Mouse (Mus musculus) embryonic facial prominence, embryonic 12.5 days (tissue): ENCODE measurements around the gene Nrsn2. TPM values are rescaled to one million over a fixed set of nuclear protein-coding genes. Genes with fewer than 3 reads are reported as not detected.
"Not testable (repeated sequence)": the region's sequence is repeated elsewhere in the genome, so short reads cannot be mapped to it uniquely, and the experiment has no call there.

Experiments
- ATAC-seq: fragments of 200-750 bp; cut with Nextera tagmentation; 2 replicates; pipeline ENCODE4 v1.8.0; 2017; ENCODE audit not compliant: insufficient number of reproducible peaks, insufficient read depth, low FRiP score, low TSS enrichment
- H3K27ac ChIP-seq: fragments of 300-500 bp; sonication (generic); 2 replicates; pipeline ENCODE4 v1.5.1; 2016; ENCODE audit warnings: mild to moderate bottlenecking
- H3K27me3 ChIP-seq: fragments of 300-500 bp; sonication (generic); 2 replicates; pipeline ENCODE4 v1.6.1; 2016; ENCODE audit warnings: mild to moderate bottlenecking, moderate library complexity
- H3K36me3 ChIP-seq: fragments of 300-500 bp; sonication (generic); 2 replicates; pipeline ENCODE4 v1.6.1; 2016; ENCODE audit warnings: mild to moderate bottlenecking
- H3K4me1 ChIP-seq: fragments of 300-500 bp; sonication (generic); 2 replicates; pipeline ENCODE4 v1.6.1; 2016
- H3K4me2 ChIP-seq: fragments of 300-500 bp; sonication (generic); replicated peaks from 2 replicates; pipeline ENCODE4 v1.6.1; 2016; ENCODE audit warnings: mild to moderate bottlenecking, moderate library complexity
- H3K4me3 ChIP-seq: fragments of 300-500 bp; sonication (generic); 2 replicates; pipeline ENCODE4 v1.5.1; 2016; ENCODE audit warnings: mild to moderate bottlenecking
- H3K9ac ChIP-seq: fragments of 300-500 bp; sonication (generic); 2 replicates; pipeline ENCODE4 v1.6.1; 2016; ENCODE audit warnings: mild to moderate bottlenecking, moderate library complexity
- H3K9me3 ChIP-seq: fragments of 300-500 bp; sonication (generic); 2 replicates; pipeline ENCODE4 v1.6.1; 2016; ENCODE audit warnings: mild to moderate bottlenecking, moderate library complexity
- WGBS: fragments of 180-500 bp; shearing (Covaris S2); methylation state at CpG from one replicate; pipeline ENCODE4 v1.1.7; 2016; 5-methylcytosine and 5-hydroxymethylcytosine counted together
- polyA plus RNA-seq: library from polyadenylated mRNA; unstranded; fragments of >200 nt; fragmentation: Nextera tagmentation; extraction: Ambion mirVana; gene quantifications from 2 replicates; pipeline ENCODE4 v1.2.1, GENCODE M21; 2016

The Nrsn2 gene
- polyA plus RNA-seq, 1 experiment from 2014 or later = 4.3 TPM

DNA sequence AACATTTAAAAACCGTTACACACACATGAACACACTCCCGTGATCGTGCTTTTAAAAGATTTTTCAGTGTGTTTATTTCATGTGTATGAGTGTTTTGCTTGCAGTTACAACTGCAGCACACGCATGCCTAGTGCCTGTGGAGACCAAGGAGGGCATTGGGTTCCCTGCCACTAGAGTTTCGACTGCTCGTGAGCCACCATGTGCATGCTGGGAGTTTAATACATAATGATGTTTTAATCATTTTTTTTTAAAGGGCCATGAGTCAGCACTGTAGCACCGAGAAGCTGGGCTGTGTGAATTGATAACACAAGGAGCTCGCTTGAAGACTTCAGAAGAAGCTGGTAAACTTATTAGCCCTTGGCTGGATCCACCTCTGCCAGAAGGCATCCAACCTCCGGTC lies 2.9 kb downstream of the Nrsn2 start:
- Histone ChIP-seq H3K4me3 (no peak overlapping the region), H3K27me3 (peaks cover 21% of the 10 kb centered on the region; the same call in 1 of the 2 replicates), H3K27ac (no peak overlapping the region), H3K9ac (no peak overlapping the region), H3K4me1 (peaks cover 15% of the 10 kb centered on the region), H3K4me2 (no peak overlapping the region), H3K36me3 (no peaks in the 10 kb centered on the region), H3K9me3 (no peaks in the 10 kb centered on the region)
- ATAC-seq = no peak
- 81% methylated on average over 9 of the region's 9 CpGs for WGBS

DNA sequence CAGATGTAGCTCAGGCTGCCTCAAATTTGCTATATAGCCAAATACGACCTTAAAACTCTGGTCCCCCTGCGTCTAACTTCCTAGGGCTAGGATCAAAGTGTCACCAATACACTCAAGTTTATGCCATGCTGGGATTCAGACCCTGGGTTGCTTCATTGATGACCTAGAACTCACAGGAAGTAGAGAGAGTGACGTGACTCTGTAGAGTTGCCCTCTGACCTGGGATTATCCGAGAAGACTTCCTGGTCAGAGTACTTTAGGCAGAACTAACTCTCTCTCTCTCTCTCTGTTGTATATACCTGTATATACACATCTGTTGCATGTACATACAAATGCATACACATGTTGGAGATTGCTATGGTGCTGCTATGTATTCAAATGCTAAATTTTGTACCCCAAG lies 3.8 kb downstream of the Nrsn2 start:
- Histone ChIP-seq H3K4me2 (no peak overlapping the region), H3K9me3 (no peaks in the 10 kb centered on the region), H3K4me3 (no peak overlapping the region), H3K27ac (no peak overlapping the region), H3K9ac (no peak overlapping the region), H3K36me3 (no peaks in the 10 kb centered on the region), H3K4me1 (peaks cover 15% of the 10 kb centered on the region), H3K27me3 (peaks cover 21% of the 10 kb centered on the region; the same call in 1 of the 2 replicates)
- no peak for ATAC-seq
- 54% methylated on average over 4 of the region's 4 CpGs for WGBS

DNA sequence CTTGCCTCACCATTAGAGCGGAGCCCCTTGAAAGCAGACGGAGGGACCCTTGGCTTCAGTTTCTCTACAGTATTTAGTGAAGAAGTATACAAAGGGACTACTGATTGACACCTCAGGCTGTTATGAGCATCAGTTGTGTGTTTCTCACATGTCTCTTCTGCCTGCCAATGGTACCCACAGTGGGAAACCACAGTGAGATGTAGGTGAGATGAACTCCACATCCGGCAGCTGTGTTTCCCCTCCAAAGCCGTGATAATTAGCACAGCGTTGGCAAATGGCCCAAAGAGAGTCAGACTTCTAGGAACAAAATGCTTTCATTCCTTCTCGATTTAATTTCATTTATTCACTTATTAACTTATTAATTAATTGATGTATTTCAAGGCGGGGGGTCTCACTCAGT lies 4.3 kb downstream of the Nrsn2 start:
- 87% methylated on average over 7 of the region's 7 CpGs for WGBS
- Histone ChIP-seq H3K9ac (no peak overlapping the region), H3K4me3 (no peak overlapping the region), H3K27me3 (peaks cover 18% of the 10 kb centered on the region; the same call in 1 of the 2 replicates), H3K36me3 (no peaks in the 10 kb centered on the region), H3K4me2 (no peak overlapping the region), H3K9me3 (no peaks in the 10 kb centered on the region), H3K27ac (no peak overlapping the region), H3K4me1 (peaks cover 15% of the 10 kb centered on the region)
- no peak for ATAC-seq

DNA sequence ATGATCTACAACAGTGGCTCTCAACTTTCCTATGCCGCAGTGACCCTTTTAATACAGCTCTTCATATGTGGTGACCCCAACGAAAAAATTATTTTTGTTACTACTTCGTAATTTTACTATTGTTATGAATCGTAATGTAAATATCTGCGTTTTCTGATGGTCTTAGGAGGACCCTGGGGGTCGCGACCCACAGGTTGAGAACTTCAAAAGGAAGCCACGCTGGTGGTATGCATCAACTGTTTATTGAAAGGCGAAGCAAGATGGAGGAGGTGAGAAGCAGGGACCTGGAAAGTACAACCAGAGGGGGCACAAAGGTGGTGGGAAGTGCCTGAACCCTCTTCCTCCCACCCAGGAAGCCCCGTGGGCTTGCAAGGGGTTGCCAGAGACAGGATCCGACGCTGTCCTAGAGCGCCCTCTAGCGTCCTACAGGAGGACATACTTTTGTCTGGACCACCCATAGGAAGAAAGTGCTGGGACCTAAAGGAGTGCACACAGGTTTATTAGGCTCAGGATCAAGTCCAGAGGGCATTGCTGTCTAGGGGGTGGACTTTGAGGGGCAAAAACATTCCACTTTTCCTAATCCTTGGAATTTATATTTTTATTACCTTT lies 7.8 kb downstream of the Nrsn2 start:
- ATAC-seq = no peak
- WGBS = 29% methylated on average over 14 of the region's 14 CpGs

DNA sequence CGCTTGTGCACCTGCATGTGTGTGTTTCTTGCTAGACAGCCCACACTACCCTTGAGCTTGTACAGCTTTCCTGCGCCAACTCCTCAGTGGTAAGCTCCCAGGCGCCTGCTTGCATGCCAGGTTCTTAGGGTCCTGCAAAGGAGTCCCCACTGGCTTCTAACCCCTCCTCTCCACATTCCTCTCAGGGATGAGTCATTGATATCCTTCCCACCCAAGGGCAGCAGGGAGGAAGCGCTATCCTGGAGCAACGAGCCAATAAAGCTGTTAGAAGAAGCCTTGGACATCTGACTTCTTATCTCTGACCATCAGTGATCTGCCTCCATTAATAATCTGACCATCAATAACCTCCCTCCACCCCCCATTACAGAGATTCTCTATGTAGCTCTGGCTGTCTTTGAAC lies 8.5 kb downstream of the Nrsn2 start:
- Histone ChIP-seq H3K4me2 (no peak overlapping the region), H3K4me1 (no peaks in the 10 kb centered on the region), H3K9me3 (no peaks in the 10 kb centered on the region), H3K27ac (no peak overlapping the region), H3K4me3 (no peak overlapping the region), H3K9ac (no peak overlapping the region), H3K27me3 (no peaks in the 10 kb centered on the region), H3K36me3 (no peaks in the 10 kb centered on the region)
- no peak for ATAC-seq
- 71% methylated on average over 5 of the region's 5 CpGs for WGBS

More for the DNA sequence above, 7.8 kb downstream of the Nrsn2 start:
- H3K27ac ChIP-seq = no peak overlapping the region
- H3K4me2 ChIP-seq = no peak overlapping the region
- H3K36me3 ChIP-seq = no peaks in the 10 kb centered on the region
- no peaks in the 10 kb centered on the region for H3K4me1 ChIP-seq
- H3K9ac ChIP-seq = no peak overlapping the region
- H3K4me3 ChIP-seq = no peak overlapping the region
- no peaks in the 10 kb centered on the region for H3K9me3 ChIP-seq
- no peaks in the 10 kb centered on the region for H3K27me3 ChIP-seq

DNA sequence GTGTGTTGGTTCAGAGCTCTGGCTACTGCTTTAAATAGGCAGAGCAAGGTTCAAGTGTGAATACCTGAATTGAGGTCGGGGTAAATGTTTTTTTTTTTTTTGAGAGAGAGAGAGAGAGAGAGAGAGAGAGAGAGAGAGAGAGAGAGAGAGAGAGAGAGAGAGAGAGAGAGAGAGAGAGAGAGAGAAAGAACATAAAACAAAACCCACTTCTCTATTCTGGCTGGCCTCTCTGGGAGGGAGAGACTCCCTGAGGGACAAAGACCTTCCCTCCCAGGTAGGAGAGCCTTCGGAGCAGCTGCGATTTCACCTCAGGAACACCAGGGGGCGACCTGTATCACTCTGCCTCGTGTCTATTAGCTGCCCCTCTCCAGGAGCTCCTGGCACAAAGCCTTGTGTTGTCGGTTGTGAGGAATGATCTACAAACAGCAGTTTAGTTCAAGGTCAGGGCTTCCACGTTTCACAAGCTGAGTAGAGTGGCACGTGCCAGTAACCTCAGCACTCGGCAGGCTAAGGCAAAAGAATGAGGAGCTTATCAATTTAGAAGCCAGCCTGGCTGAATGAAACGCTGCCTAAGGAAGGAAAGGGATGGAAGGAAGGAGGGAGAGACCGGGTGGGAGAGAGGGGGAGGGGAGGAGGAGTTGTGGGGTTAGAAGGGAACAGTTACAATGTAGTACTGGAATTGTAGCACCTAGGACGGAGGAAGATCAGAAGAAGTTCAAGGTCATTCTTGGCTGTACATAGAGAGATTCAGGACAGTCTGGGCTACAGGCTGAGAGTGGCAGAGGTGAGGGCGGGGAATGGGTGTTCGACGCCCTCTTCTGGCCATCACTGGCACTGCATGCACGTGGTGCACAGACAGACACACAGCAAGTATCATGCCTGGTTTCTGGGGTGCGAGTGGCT lies 12.9 kb downstream of the Nrsn2 start:
- Histone ChIP-seq H3K9me3 (no peaks in the 10 kb centered on the region), H3K36me3 (no peaks in the 10 kb centered on the region), H3K4me2 (peak overlapping the region; percentile 28), H3K27me3 (no peaks in the 10 kb centered on the region), H3K9ac (no peak overlapping the region), H3K4me1 (no peaks in the 10 kb centered on the region), H3K4me3 (peak overlapping the region; percentile 7; the same call in 1 of the 2 replicates), H3K27ac (0 out of 2 replicates have a peak overlapping the region, but pooled peaks have one; percentile 0)
- ATAC-seq = 0 out of 2 replicates have a peak, but pooled peaks have one; percentile 41
- 11% methylated on average over 17 of the region's 17 CpGs for WGBS

DNA sequence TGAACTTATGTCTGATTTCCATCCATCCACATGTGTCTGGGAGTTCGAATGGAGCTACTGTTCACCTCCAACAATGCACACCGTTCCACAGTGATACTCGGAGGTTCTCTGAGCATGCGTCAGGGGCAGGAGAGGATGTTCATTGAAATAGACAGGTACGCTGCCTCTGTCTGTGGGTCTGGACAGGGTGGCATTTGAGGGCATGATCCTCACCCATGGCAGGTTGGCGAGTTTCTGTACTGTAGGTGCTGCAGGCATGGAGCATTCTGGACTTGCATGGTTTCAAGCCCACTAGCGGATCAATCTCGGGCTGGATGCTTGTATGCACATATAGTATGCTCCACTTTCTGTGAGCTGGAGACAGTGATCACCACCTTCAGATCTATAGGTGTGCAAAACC lies 15.2 kb downstream of the Nrsn2 start:
- no peaks in the 10 kb centered on the region for H3K9me3 ChIP-seq
- no peak overlapping the region for H3K4me2 ChIP-seq
- H3K36me3 ChIP-seq = no peaks in the 10 kb centered on the region
- no peak overlapping the region for H3K27ac ChIP-seq
- 86% methylated on average over 8 of the region's 8 CpGs for WGBS
- no peaks in the 10 kb centered on the region for H3K27me3 ChIP-seq
- H3K4me1 ChIP-seq = no peaks in the 10 kb centered on the region
- ATAC-seq = no peak
- no peak overlapping the region for H3K4me3 ChIP-seq
- no peak overlapping the region for H3K9ac ChIP-seq

DNA sequence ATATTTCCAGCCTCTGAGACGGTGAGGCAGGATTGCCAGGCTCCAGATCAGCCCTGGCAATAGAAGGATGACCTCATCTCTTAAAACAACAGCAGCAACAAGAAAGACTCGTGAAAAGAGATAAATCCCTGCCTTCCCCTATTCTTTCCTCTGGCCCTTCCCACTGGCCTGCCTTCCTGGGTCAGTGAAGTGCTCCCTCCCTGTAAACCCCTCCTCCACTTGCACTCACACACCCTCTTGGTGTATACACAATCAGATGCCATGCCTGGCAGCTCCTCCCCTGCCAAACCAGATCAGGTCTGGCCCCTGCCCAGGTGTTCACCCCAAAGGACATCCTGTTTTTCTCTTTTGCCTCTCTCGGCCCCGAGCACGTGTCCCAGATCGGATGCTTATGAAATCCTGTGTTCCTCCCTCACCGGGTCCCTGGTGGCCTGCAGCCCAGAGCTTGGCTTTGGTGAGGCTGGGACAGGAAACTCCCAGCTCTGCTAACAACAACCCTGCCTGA lies 16.1 kb downstream of the Nrsn2 start:
- no peak overlapping the region for H3K4me3 ChIP-seq
- no peaks in the 10 kb centered on the region for H3K36me3 ChIP-seq
- H3K9ac ChIP-seq = no peak overlapping the region
- ATAC-seq = no peak
- no peaks in the 10 kb centered on the region for H3K9me3 ChIP-seq
- no peak overlapping the region for H3K27ac ChIP-seq
- H3K27me3 ChIP-seq = no peaks in the 10 kb centered on the region
- no peaks in the 10 kb centered on the region for H3K4me1 ChIP-seq
- no peak overlapping the region for H3K4me2 ChIP-seq
- WGBS = 56% methylated on average over 7 of the region's 7 CpGs

DNA sequence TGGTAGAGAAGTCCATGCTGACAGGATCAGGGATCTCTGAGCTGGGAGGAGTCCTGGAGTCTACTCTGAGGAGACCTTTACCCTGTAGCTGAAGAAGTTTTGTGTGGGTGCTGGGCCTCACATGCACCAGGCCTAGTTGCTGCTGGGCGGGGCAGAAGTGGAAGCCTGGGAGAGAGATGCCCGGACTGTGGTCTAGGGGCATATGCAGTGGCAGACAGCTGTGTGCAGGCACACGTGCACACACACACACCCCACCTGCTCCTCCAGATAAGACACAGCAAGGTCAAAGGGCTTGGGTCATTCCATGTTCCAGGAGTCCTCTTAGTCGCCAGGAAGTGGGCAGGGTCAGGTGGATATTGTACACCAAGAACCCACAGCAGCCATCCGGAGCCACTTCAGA lies 16.8 kb downstream of the Nrsn2 start:
- no peak for ATAC-seq
- WGBS = 72% methylated on average over 5 of the region's 5 CpGs
- Histone ChIP-seq H3K27ac (no peak overlapping the region), H3K27me3 (no peaks in the 10 kb centered on the region), H3K9ac (no peak overlapping the region), H3K4me1 (no peaks in the 10 kb centered on the region), H3K4me3 (no peak overlapping the region), H3K36me3 (no peaks in the 10 kb centered on the region), H3K9me3 (no peaks in the 10 kb centered on the region), H3K4me2 (no peak overlapping the region)

DNA sequence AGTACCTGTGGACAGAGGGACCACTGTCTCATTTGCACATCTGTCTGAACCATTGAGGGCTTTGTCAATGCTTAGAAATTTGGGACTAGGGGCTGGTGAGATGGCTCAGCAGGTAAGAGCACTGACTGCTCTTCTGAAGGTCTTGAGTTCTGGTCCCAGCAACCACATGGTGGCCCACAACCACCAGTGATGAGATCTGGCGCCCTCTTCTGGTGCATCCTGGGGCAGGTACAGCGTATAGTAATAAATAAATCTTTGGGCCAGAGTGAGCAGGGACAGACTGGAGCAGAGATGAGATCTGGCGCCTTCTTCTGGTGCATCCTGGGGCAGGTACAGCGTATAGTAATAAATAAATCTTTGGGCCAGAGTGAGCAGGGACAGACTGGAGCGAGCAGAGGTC lies 17.5 kb downstream of the Nrsn2 start:
- H3K4me3 ChIP-seq, H3K4me2 ChIP-seq, H3K9ac ChIP-seq, ATAC-seq, H3K4me1 ChIP-seq, H3K27ac ChIP-seq, H3K9me3 ChIP-seq, H3K27me3 ChIP-seq, H3K36me3 ChIP-seq: not testable (repeated sequence)
- WGBS = 69% methylated on average over 5 of the region's 5 CpGs

DNA sequence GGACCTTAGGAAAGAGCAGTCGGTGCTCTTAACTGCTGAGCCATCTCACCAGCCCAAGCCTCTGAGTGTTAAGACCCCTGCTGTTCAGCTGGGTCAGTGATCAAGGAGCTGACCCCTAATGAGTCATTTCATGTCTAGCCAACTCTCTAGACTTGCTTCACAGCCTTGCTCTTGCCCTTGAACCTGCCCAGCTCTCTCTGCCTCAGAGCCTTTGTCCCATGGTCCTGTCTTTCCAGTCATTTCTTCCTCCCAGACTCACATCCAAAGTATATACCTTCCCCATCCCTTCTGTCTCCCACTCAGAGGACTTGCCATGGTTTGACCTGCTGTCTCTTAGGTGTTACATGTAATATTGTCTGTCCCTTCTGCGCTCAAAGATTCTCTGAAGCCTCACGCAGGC lies 19.2 kb downstream of the Nrsn2 start:
- H3K27me3 ChIP-seq = no peaks in the 10 kb centered on the region
- H3K27ac ChIP-seq = no peak overlapping the region
- ATAC-seq = no peak
- no peaks in the 10 kb centered on the region for H3K9me3 ChIP-seq
- no peak overlapping the region for H3K9ac ChIP-seq
- H3K4me1 ChIP-seq = no peaks in the 10 kb centered on the region
- no peak overlapping the region for H3K4me2 ChIP-seq
- 86% methylated on average over 3 of the region's 3 CpGs for WGBS
- H3K36me3 ChIP-seq = no peaks in the 10 kb centered on the region
- no peak overlapping the region for H3K4me3 ChIP-seq
